Mouse (Mus musculus) gastrocnemius, postnatal 10 days (tissue): ENCODE measurements at regions not wholly inside any gene's neighbourhood (a gene's known extent, or its start where the extent isn't known, plus 50 kb on each side); places are given as distances from the start of the nearest gene placed in this dataset.
"Not testable (repeated sequence)": the region's sequence is repeated elsewhere in the genome, so short reads cannot be mapped to it uniquely, and the experiment has no call there.

Experiments
- DNase-seq: peaks from one replicate; pipeline ENCODE4 v3.0.0; 2021; ENCODE audit warnings: mixed read lengths

- DNase-seq: no peak
These were observed 103.4 kb upstream of the Gcfc2 start for GRCm38 (mm10) chr6:81820078-81820477.

DNA sequence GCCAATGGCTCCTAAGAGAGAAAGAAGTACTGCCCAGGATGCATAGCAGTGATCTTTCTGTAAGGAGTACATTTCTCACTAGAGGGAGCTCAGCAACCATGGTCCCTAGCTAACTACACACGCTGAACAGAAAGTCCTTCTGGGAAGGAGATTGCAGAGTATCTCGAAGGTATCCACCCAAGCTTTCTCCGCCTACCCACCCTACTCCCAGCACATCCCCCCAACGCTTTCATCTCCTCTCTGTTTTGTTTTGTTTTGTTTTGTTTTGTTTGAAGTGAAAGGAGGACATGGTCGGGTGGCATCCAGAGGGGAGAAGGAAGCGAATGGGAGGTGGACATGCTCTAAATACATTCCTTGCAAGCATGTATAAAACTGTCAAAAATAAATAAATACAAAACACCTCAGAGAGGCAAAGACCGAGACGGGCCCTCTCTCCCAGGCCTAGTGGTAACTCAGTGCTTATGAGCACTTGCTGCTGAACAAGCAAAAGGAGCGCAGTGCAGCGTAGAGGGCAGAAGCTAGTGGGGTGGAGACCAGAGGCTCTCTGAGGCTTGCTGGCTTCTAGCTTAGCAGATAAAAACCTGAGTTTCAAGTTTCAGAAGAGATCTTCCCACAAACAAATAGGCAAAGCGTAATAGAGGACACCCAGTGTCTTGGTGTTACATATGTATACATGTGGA is 83.9 kb upstream of the Gcfc2 start:
- no peak for DNase-seq

- not testable (repeated sequence) for DNase-seq
These were observed 55.3 kb upstream of the Gcfc2 start for GRCm38 (mm10) chr6:81868207-81868606.
